Mouse (Mus musculus): ENCODE data around the gene Slc35a5. TPM values are rescaled to one million over a fixed set of nuclear protein-coding genes. Genes with fewer than 3 reads are reported as not detected.

Gene Slc35a5
- polyA plus RNA-seq, 1 experiment from 2014 or later = 9.0 TPM

- no peak overlapping the region for H3K9ac ChIP-seq
- no peak overlapping the region for H3K4me2 ChIP-seq
- ATAC-seq = no peak
- H3K27me3 ChIP-seq (replicated peaks) = no peaks in the 10 kb centered on the region
- H3K36me3 ChIP-seq = peaks cover 71% of the 10 kb centered on the region
- H3K4me1 ChIP-seq = no peaks in the 10 kb centered on the region
- 66% methylated on average over 6 of the region's 6 CpGs for WGBS (ENCODE audit: insufficient replicate concordance)
- H3K9me3 ChIP-seq (replicated peaks) = no peaks in the 10 kb centered on the region
- H3K4me3 ChIP-seq = no peak overlapping the region
- H3K27ac ChIP-seq = no peak overlapping the region
Observed at GRCm38 (mm10) chr16:45145119-45145518, 13.4 kb downstream of the Slc35a5 start.

- H3K4me1 ChIP-seq = no peaks in the 10 kb centered on the region
- H3K9ac ChIP-seq = no peak overlapping the region
- H3K27ac ChIP-seq = no peak overlapping the region
- H3K9me3 ChIP-seq (replicated peaks) = no peaks in the 10 kb centered on the region
- H3K27me3 ChIP-seq (replicated peaks) = no peaks in the 10 kb centered on the region
- H3K4me3 ChIP-seq = no peak overlapping the region
- ATAC-seq = no peak
- H3K36me3 ChIP-seq = peaks cover 66% of the 10 kb centered on the region
- WGBS (ENCODE audit: insufficient replicate concordance) = 78% methylated on average over 5 of the region's 5 CpGs
- no peak overlapping the region for H3K4me2 ChIP-seq
Observed at GRCm38 (mm10) chr16:45142565-45142964, 15.9 kb downstream of the Slc35a5 start.

- ATAC-seq = no peak
- 79% methylated on average over 5 of the region's 5 CpGs for WGBS (ENCODE audit: insufficient replicate concordance)
Observed at GRCm38 (mm10) chr16:45141711-45142110, 16.8 kb downstream of the Slc35a5 start.

GRCm38 (mm10) chr16:45127936-45128710 is 30.4 kb downstream of the Slc35a5 start:
- Histone ChIP-seq H3K27me3 (replicated peaks) (no peaks in the 10 kb centered on the region), H3K4me2 (no peak overlapping the region), H3K27ac (no peak overlapping the region), H3K4me3 (no peak overlapping the region), H3K9me3 (replicated peaks) (no peaks in the 10 kb centered on the region), H3K4me1 (no peaks in the 10 kb centered on the region), H3K9ac (no peak overlapping the region), H3K36me3 (no peaks in the 10 kb centered on the region)
- WGBS (ENCODE audit: insufficient replicate concordance) = 62% methylated on average over 2 of the region's 2 CpGs
- no peak for ATAC-seq

More at GRCm38 (mm10) chr16:45141711-45142110, 16.8 kb downstream of the Slc35a5 start:
- peaks cover 61% of the 10 kb centered on the region for H3K36me3 ChIP-seq
- H3K9me3 ChIP-seq (replicated peaks) = no peaks in the 10 kb centered on the region
- no peaks in the 10 kb centered on the region for H3K27me3 ChIP-seq (replicated peaks)
- H3K9ac ChIP-seq = no peak overlapping the region
- no peak overlapping the region for H3K27ac ChIP-seq
- H3K4me1 ChIP-seq = no peaks in the 10 kb centered on the region
- no peak overlapping the region for H3K4me2 ChIP-seq
- H3K4me3 ChIP-seq = no peak overlapping the region

GRCm38 (mm10) chr16:45124230-45125203 is 34.0 kb downstream of the Slc35a5 start:
- Histone ChIP-seq H3K9me3 (replicated peaks) (no peaks in the 10 kb centered on the region), H3K4me2 (no peak overlapping the region), H3K4me3 (no peak overlapping the region), H3K9ac (no peak overlapping the region), H3K27me3 (replicated peaks) (no peaks in the 10 kb centered on the region), H3K27ac (no peak overlapping the region), H3K4me1 (no peaks in the 10 kb centered on the region), H3K36me3 (no peaks in the 10 kb centered on the region)
- no peak for ATAC-seq
- 58% methylated on average over 9 of the region's 9 CpGs for WGBS (ENCODE audit: insufficient replicate concordance)

- H3K9ac ChIP-seq = no peak overlapping the region
- no peak overlapping the region for H3K4me2 ChIP-seq
- H3K9me3 ChIP-seq (replicated peaks) = no peaks in the 10 kb centered on the region
- H3K4me3 ChIP-seq = no peak overlapping the region
- H3K36me3 ChIP-seq = no peaks in the 10 kb centered on the region
- ATAC-seq = no peak
- WGBS (ENCODE audit: insufficient replicate concordance) = 63% methylated on average over 5 of the region's 5 CpGs
- no peaks in the 10 kb centered on the region for H3K4me1 ChIP-seq
- H3K27me3 ChIP-seq (replicated peaks) = no peaks in the 10 kb centered on the region
- no peak overlapping the region for H3K27ac ChIP-seq
Observed at GRCm38 (mm10) chr16:45122571-45122970, 35.9 kb downstream of the Slc35a5 start.

- Histone ChIP-seq H3K9ac (no peak overlapping the region), H3K36me3 (no peaks in the 10 kb centered on the region), H3K4me3 (no peak overlapping the region), H3K27ac (no peak overlapping the region), H3K27me3 (replicated peaks) (no peaks in the 10 kb centered on the region), H3K9me3 (replicated peaks) (no peaks in the 10 kb centered on the region), H3K4me2 (no peak overlapping the region), H3K4me1 (no peaks in the 10 kb centered on the region)
- 71% methylated on average over 5 of the region's 5 CpGs for WGBS (ENCODE audit: insufficient replicate concordance)
- no peak for ATAC-seq
Observed at GRCm38 (mm10) chr16:45120844-45121425, 37.6 kb downstream of the Slc35a5 start.

- H3K4me2 ChIP-seq = no peak overlapping the region
- no peaks in the 10 kb centered on the region for H3K4me1 ChIP-seq
- no peaks in the 10 kb centered on the region for H3K36me3 ChIP-seq
- no peak overlapping the region for H3K9ac ChIP-seq
- no peak overlapping the region for H3K27ac ChIP-seq
- 57% methylated on average over 3 of the region's 3 CpGs for WGBS (ENCODE audit: insufficient replicate concordance)
- H3K9me3 ChIP-seq (replicated peaks) = no peaks in the 10 kb centered on the region
- no peak for ATAC-seq
- no peaks in the 10 kb centered on the region for H3K27me3 ChIP-seq (replicated peaks)
- no peak overlapping the region for H3K4me3 ChIP-seq
Observed at GRCm38 (mm10) chr16:45118760-45119159, 39.7 kb downstream of the Slc35a5 start.

- no peak for ATAC-seq
- H3K27me3 ChIP-seq (replicated peaks) = no peaks in the 10 kb centered on the region
- WGBS (ENCODE audit: insufficient replicate concordance) = 58% methylated on average over 3 of the region's 3 CpGs
- H3K9me3 ChIP-seq (replicated peaks) = no peaks in the 10 kb centered on the region
- no peaks in the 10 kb centered on the region for H3K4me1 ChIP-seq
- no peak overlapping the region for H3K4me3 ChIP-seq
- no peak overlapping the region for H3K9ac ChIP-seq
- no peak overlapping the region for H3K27ac ChIP-seq
- H3K4me2 ChIP-seq = no peak overlapping the region
- H3K36me3 ChIP-seq = no peaks in the 10 kb centered on the region
Observed at GRCm38 (mm10) chr16:45117200-45117599, 41.3 kb downstream of the Slc35a5 start.

GRCm38 (mm10) chr16:45110498-45110897 is 48.0 kb downstream of the Slc35a5 start:
- Histone ChIP-seq H3K36me3 (no peaks in the 10 kb centered on the region), H3K27ac (no peak overlapping the region), H3K4me2 (no peak overlapping the region), H3K9ac (no peak overlapping the region), H3K4me3 (no peak overlapping the region), H3K27me3 (replicated peaks) (no peaks in the 10 kb centered on the region), H3K4me1 (no peaks in the 10 kb centered on the region), H3K9me3 (replicated peaks) (no peaks in the 10 kb centered on the region)
- 28% methylated on average over 4 of the region's 4 CpGs for WGBS (ENCODE audit: insufficient replicate concordance)
- ATAC-seq = no peak

GRCm38 (mm10) chr16:45108203-45108878 is 50.2 kb downstream of the Slc35a5 start:
- Histone ChIP-seq H3K27ac (no peak overlapping the region), H3K4me1 (no peaks in the 10 kb centered on the region), H3K4me3 (no peak overlapping the region), H3K9ac (no peak overlapping the region), H3K27me3 (replicated peaks) (no peaks in the 10 kb centered on the region), H3K4me2 (no peak overlapping the region), H3K36me3 (no peaks in the 10 kb centered on the region), H3K9me3 (replicated peaks) (no peaks in the 10 kb centered on the region)
- 25% methylated on average over 5 of the region's 5 CpGs for WGBS (ENCODE audit: insufficient replicate concordance)
- no peak for ATAC-seq
